Mouse (Mus musculus) heart, adult 2 months (tissue): ENCODE results near the gene Cyp4f37.
"Not testable (repeated sequence)": the region's sequence is repeated elsewhere in the genome, so short reads cannot be mapped to it uniquely, and the experiment has no call there.

Experiments used
- CTCF ChIP-seq: fragments of 200-600 bp; IDR thresholded peaks from 2 replicates; pipeline ENCODE4 v1.8.1; 2022; ENCODE audit warnings: antibody characterized with exemption, mild to moderate bottlenecking, moderate library complexity
- EP300 ChIP-seq: fragments of 200-500 bp; IDR thresholded peaks from 2 replicates; pipeline ENCODE4 v1.6.1; 2011; ENCODE audit warnings: low read depth, low read length, control low read depth; ENCODE audit not compliant: insufficient read depth
- POLR2A ChIP-seq: fragments of 200-500 bp; IDR thresholded peaks from 2 replicates; pipeline ENCODE4 v1.6.1; 2011; ENCODE audit warnings: mild to moderate bottlenecking, low read depth, low read length, control low read depth; ENCODE audit not compliant: insufficient read depth

- not testable (repeated sequence) for TF ChIP-seq CTCF, POLR2A, EP300
Observed at GRCm38 (mm10) chr17:32621018-32621417, at the start of gene Cyp4f37.
